Mouse (Mus musculus) layer of hippocampus, adult 9-11 months (tissue): ENCODE measurements around the gene Prrt4.
"Not testable (repeated sequence)": the region's sequence is repeated elsewhere in the genome, so short reads cannot be mapped to it uniquely, and the experiment has no call there.

Experiments
- DNase-seq: peaks from one replicate; pipeline ENCODE4 v3.0.0; 2022

Gene Prrt4

GRCm38 (mm10) chr6:29178888-29179658 is at the start of gene Prrt4:
TSS of gene Prrt4 (minus strand) at chr6:29179584.
- DNase-seq = peak; percentile 80

- DNase-seq = not testable (repeated sequence)
These were observed 38.3 kb upstream of the Prrt4 start for GRCm38 (mm10) chr6:29217717-29218116.

DNA sequence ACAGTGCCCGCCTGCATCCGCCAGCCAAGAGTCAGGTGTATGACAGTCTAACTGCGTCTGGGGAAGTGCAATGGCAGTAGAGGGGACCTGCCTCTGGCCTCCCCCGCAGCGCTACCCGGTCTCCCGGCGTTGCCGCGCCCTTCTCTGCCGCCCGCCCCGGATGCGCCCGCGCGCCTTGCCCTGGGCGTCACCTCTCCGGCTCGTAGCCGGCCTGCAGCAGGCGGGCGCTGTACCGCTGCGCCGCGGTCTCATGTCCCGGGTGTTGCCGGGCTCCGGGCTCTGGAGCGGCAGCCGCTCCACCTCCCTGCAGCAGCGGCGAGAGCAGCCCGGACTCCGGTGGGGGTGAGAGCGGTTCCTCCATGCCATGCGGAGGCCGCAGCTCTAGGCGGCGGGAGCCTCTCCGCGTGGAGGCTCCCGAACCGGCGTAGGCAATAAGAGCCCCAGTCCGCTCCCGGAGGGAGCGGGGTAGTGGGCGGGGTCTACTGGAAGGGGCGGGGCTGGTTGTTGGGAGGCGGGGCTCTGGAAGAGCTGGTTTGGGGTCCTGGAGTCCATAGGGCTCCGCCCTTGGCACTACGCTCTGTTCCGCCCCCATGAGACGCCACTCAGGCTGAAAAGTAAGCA is 36.6 kb upstream of the Prrt4 start, which contains the start of gene Impdh1:
Impdh1 (minus strand) TSS at position 484 of the 621 bp plus-strand sequence.
- peak; percentile 33 for DNase-seq

- no peak for DNase-seq
These were observed 35.8 kb upstream of the Prrt4 start for GRCm38 (mm10) chr6:29215181-29215580.

- no peak for DNase-seq
These were observed 35.4 kb upstream of the Prrt4 start for GRCm38 (mm10) chr6:29214776-29215175.

DNA sequence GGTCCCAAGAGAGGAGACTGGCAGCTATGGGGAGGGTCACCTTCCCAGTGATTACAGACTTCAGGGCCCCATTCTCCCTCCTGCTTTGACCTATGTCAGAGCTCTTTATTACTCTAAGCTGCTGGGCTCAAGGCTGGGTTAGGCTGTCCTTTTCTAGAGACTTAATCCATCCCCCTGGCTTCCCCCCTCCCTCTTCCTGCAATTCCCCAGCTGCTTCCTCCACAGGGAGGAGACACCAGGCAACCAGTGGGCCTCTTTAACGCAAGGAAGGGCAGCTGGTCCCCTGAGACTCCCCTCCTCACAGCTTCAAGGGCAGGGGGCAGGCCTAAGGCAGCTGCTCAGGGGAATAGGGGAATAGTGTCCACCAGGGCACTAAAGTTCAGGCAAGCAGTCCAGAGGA is 34.9 kb upstream of the Prrt4 start:
- no peak for DNase-seq

- DNase-seq = no peak
These were observed 34.1 kb upstream of the Prrt4 start for GRCm38 (mm10) chr6:29213436-29213835.

DNA sequence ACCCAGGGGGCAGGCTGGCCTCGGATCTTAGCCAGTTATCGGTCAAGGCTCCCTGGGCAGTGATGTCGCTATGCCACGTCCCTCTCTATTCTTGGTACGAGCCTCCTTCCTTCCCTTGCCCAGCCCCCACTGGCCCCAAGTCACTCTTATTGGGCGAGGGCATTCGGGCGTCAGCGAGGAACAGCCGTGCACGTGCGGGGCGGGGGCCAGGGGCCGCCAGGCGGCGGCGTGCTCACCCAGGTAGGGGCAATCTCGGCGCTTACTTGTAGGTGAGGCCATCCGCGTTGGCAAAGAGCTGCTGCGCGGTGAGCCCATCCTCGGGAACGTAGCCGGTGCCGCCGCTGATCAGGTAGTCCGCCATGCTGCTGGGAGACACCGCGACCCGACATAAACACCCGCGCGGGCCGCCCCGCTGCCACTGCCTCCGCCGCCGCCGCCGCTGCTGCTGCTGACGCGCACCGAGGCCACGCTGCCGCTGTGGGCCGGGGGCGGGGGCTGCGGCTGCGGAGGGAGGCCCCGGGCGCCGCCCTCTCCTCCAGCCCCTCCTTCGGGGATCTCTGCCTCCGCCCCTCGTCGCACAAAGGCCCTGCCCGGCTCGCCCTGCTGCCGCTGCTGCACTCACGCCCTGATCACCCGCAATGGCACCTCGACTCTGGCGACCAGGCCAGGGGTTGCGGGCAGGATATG is 32.6 kb upstream of the Prrt4 start:
- DNase-seq = peak; percentile 60

- DNase-seq = no peak
These were observed 31.8 kb upstream of the Prrt4 start for GRCm38 (mm10) chr6:29211146-29211545.

- DNase-seq = no peak
These were observed 31.0 kb upstream of the Prrt4 start for GRCm38 (mm10) chr6:29210231-29210936.

- no peak for DNase-seq
These were observed 28.8 kb upstream of the Prrt4 start for GRCm38 (mm10) chr6:29208178-29208577.

DNA sequence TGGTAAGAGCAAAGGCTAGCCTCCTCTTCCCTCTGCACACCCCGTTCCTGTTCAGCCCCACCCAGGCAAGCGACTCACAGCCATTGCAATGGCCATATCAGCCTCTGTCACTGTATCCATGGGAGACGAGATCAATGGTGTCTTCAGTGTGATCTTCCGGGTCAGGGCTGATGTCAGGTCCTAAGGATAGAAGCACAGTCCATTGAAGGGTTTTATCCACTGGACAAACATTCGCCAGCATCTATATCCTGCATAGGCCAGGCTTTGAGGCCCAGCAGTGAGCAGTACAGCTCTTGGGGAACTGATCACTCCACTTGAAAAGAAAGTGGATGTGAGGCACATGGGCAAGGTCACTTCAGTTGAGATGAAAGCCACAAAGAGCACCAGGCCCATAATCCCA is 27.6 kb upstream of the Prrt4 start:
- no peak for DNase-seq

DNA sequence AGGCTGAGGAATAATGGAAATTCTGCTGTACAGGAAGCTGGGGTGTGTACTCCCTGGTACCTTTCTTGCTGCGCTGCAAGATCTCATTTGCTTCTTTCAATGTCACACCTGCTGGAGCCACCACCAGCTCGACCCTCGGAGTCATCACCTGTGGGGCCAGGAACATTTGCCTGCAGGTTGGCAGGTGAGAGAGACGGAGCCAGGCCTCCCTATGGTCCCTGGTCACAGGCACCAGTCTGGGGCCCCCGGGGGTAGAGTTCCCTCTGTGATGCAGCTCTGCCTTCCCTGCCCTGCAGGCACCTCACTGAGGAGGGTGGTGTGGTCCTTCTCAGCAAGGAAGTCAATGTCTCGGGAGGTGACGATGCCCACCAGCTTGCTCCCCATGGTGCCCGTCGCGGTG is 26.6 kb upstream of the Prrt4 start:
- DNase-seq = no peak

DNA sequence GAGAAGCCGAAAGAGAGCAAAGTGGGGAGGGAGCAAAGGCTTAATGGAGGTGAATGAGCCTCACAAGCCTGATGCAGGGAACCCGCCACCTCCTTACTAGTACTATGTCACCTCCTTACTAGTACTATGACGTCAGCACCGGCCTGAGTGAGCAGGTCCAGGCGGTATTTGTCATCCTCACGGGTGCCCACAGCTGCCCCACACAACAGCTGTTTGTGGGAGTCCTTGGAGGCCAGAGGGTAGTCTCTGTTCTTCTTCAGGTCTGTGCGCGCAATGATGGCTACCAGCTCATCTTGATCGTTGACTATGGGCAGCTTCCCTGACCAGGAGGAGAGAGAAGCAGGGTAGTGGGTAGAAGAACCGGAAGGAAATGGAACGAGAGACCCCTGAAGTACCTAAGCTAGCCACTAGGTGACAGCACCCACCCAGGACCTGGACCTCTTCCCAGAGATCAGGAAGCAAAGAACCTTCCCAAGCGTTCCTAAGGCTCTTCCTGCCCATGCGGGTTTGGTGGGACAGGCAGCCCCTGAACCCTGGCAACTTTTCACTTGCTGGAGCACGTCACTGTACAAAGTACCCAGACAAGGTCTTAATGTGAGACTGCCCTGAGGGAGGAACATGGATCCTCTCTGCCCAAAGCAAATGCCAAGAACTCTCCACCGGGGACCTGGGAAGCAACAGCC is 25.7 kb upstream of the Prrt4 start:
- no peak for DNase-seq

DNA sequence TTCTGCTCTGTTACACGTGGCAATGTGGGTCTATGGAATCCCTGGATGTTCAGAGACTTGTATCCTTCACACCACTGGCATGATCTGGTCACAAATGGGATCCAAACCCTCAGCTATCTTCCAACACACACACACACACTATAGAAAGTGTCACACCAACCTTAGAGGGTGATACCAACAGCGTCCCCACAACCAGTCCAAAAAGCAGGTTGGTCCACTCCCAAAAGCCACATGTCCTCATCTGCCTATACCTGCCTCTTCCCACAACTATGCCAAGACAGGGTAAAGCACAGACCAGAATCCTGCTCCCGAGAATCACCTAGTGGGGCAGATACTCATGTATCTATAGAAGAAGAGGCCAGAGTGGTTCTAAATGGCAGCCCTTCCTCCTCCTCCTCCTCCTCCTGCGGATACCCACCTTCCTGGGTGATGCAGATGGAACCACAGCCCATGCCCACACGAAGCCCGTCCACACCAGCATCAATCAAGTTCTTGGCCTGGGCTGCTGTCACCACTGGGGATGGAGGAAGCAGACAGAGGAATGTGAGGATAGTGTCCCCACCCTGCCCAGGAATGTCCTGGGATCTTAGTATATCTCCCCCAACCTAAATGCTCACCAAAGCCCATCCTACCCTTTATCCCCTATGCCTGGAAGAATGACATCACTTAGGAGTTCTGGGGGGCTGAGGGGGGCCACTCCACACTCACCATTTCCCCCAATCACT is 24.6 kb upstream of the Prrt4 start:
- DNase-seq = no peak

- DNase-seq = no peak
These were observed 23.7 kb upstream of the Prrt4 start for GRCm38 (mm10) chr6:29203096-29203495.

DNA sequence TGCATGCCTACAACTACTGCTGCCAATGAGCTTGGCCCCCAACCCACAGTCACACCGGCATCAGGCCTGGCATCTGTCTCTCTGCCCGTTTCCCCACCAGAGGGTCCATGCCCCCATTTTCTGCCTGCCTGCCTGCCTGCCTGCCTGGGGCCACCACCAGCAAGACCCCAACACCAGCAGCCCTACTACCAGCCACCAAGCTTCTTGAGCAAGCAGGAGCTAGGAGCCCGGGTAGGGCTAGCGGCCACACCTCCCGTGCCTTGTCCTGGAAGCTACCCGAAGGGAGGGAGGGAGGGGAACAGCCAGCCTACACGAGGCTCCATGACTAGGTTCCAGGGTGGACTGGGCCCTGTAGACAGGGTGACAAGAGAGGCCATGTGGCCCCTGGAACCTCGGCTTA is 22.6 kb upstream of the Prrt4 start:
- DNase-seq = no peak

DNA sequence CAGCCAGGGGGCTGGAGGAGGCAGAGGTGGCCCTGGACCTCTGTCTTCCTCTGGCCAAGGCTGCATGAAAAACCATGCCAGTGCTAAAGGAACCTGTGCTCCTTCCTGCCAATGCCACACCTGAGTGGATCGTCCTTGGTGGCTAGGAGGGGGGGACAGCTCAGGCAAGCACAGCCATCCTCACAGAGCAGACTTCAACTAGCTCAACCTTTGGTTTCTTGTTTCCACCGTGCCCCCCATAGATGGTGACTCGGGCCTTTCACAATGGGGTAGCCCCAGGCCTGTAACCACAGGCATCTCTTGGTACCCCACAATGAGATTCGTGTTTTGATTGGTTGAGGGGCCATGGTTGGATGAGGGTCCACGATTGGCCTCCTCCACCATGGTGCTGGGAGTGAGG is 22.0 kb upstream of the Prrt4 start:
- DNase-seq = no peak

GRCm38 (mm10) chr6:29200496-29200895 is 21.1 kb upstream of the Prrt4 start:
- no peak for DNase-seq

GRCm38 (mm10) chr6:29199223-29199855 is 20.0 kb upstream of the Prrt4 start:
- DNase-seq = no peak
